Mouse (Mus musculus): ENCODE results near the gene Aspa. TPM values are rescaled to one million over a fixed set of nuclear protein-coding genes. Genes with fewer than 3 reads are reported as not detected.

Aspa gene
- polyA plus RNA-seq, 1 experiment from 2014 or later = 3.5 TPM

- WGBS (ENCODE audit: insufficient replicate concordance) = 42% methylated on average over 2 of the region's 2 CpGs
- ATAC-seq (ENCODE audit: insufficient read depth) = no peak
- no peak overlapping the region for H3K27ac ChIP-seq (replicated peaks)
Observed at GRCm38 (mm10) chr11:73303123-73303522, 26.3 kb downstream of the Aspa start.

GRCm38 (mm10) chr11:73289621-73290020 is 39.8 kb downstream of the Aspa start:
- H3K4me3 ChIP-seq (replicated peaks) = no peak overlapping the region
- H3K9me3 ChIP-seq (replicated peaks) = no peaks in the 10 kb centered on the region
- H3K4me2 ChIP-seq = no peak overlapping the region
- whole genome bisulfite sequencing (ENCODE audit: insufficient replicate concordance) = 51% methylated on average over 1 of the region's 1 CpGs
- H3K36me3 ChIP-seq (replicated peaks) = no peaks in the 10 kb centered on the region
- ATAC-seq (ENCODE audit: insufficient read depth) = no peak
- no peaks in the 10 kb centered on the region for H3K4me1 ChIP-seq (replicated peaks)
- no peaks in the 10 kb centered on the region for H3K27me3 ChIP-seq
- H3K9ac ChIP-seq = no peak overlapping the region
- no peak overlapping the region for H3K27ac ChIP-seq (replicated peaks)

More at GRCm38 (mm10) chr11:73303123-73303522, 26.3 kb downstream of the Aspa start:
- H3K4me1 ChIP-seq (replicated peaks) = no peaks in the 10 kb centered on the region
- no peak overlapping the region for H3K4me2 ChIP-seq
- no peak overlapping the region for H3K4me3 ChIP-seq (replicated peaks)
- H3K36me3 ChIP-seq (replicated peaks) = no peaks in the 10 kb centered on the region
- H3K9ac ChIP-seq = no peak overlapping the region
- H3K9me3 ChIP-seq (replicated peaks) = no peaks in the 10 kb centered on the region
- H3K27me3 ChIP-seq = no peaks in the 10 kb centered on the region

GRCm38 (mm10) chr11:73284351-73284750 is 45.0 kb downstream of the Aspa start:
- H3K9me3 ChIP-seq (replicated peaks) = no peaks in the 10 kb centered on the region
- no peaks in the 10 kb centered on the region for H3K4me1 ChIP-seq (replicated peaks)
- no peak overlapping the region for H3K27ac ChIP-seq (replicated peaks)
- no peaks in the 10 kb centered on the region for H3K27me3 ChIP-seq
- H3K9ac ChIP-seq = no peak overlapping the region
- H3K4me3 ChIP-seq (replicated peaks) = no peak overlapping the region
- H3K36me3 ChIP-seq (replicated peaks) = no peaks in the 10 kb centered on the region
- H3K4me2 ChIP-seq = no peak overlapping the region
- ATAC-seq (ENCODE audit: insufficient read depth) = no peak

DNA sequence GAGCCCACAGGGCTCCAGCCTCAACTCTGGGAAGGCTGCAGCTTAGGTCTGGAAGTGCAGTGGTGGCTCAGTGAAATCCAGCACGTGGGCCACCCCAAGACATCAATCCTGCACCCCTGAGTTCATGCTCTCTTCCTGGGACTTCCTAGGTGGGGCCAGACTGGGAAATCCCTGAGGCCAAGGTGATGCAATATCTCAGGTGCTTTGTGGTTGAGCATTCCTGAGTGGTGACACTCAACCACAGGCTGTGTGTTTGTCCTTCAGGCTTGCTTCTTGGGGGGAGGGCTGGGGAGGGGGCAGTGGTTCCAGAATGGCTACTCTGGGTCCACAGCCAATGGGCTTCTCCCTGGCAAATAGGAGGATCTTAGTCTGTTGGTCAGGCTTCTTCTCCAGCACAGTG is 45.5 kb downstream of the Aspa start:
- no peak overlapping the region for H3K4me3 ChIP-seq (replicated peaks)
- H3K4me2 ChIP-seq = no peak overlapping the region
- no peaks in the 10 kb centered on the region for H3K36me3 ChIP-seq (replicated peaks)
- H3K27ac ChIP-seq (replicated peaks) = no peak overlapping the region
- 42% methylated on average over 1 of the region's 1 CpGs for WGBS (ENCODE audit: insufficient replicate concordance)
- no peaks in the 10 kb centered on the region for H3K9me3 ChIP-seq (replicated peaks)
- no peak overlapping the region for H3K9ac ChIP-seq
- no peak for ATAC-seq (ENCODE audit: insufficient read depth)
- no peaks in the 10 kb centered on the region for H3K27me3 ChIP-seq
- no peaks in the 10 kb centered on the region for H3K4me1 ChIP-seq (replicated peaks)

GRCm38 (mm10) chr11:73283369-73283768 is 46.0 kb downstream of the Aspa start:
- Histone ChIP-seq H3K27me3 (no peaks in the 10 kb centered on the region), H3K4me1 (replicated peaks) (no peaks in the 10 kb centered on the region), H3K9ac (no peak overlapping the region), H3K4me3 (replicated peaks) (no peak overlapping the region), H3K9me3 (replicated peaks) (no peaks in the 10 kb centered on the region), H3K4me2 (no peak overlapping the region), H3K36me3 (replicated peaks) (no peaks in the 10 kb centered on the region), H3K27ac (replicated peaks) (no peak overlapping the region)
- no peak for ATAC-seq (ENCODE audit: insufficient read depth)
- WGBS (ENCODE audit: insufficient replicate concordance) = 55% methylated on average over 9 of the region's 9 CpGs

DNA sequence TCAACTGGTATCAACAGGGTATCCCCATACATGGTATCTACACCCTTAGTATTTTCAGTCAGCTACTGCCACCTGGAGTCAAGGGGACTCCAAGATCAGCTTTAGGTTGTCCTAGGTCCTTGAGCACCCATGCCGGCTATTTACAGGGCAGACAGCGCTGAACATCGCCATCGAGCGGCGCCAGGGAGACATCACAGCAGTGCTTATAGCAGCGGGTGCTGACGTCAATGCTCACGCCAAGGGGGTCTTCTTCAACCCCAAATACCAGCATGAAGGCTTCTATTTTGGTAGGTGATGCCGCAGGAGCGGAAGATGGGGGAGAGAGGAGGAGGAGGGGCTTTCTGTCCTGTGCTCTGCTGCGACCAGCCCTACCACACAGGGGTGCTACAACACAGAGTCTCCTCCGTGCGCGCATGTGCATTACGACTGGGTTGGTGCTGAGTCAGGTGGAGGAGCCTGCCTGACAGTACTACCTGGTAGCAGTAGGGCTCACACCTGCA is 47.8 kb downstream of the Aspa start:
- Histone ChIP-seq H3K9ac (no peak overlapping the region), H3K27me3 (no peaks in the 10 kb centered on the region), H3K4me2 (peak overlapping the region; percentile 49), H3K9me3 (replicated peaks) (no peaks in the 10 kb centered on the region), H3K27ac (replicated peaks) (no peak overlapping the region), H3K4me3 (replicated peaks) (no peak overlapping the region), H3K4me1 (replicated peaks) (no peaks in the 10 kb centered on the region), H3K36me3 (replicated peaks) (no peaks in the 10 kb centered on the region)
- ATAC-seq (ENCODE audit: insufficient read depth) = 0 out of 2 replicates have a peak, but pooled peaks have one; percentile 25
- WGBS (ENCODE audit: insufficient replicate concordance) = 2% methylated on average over 16 of the region's 16 CpGs

DNA sequence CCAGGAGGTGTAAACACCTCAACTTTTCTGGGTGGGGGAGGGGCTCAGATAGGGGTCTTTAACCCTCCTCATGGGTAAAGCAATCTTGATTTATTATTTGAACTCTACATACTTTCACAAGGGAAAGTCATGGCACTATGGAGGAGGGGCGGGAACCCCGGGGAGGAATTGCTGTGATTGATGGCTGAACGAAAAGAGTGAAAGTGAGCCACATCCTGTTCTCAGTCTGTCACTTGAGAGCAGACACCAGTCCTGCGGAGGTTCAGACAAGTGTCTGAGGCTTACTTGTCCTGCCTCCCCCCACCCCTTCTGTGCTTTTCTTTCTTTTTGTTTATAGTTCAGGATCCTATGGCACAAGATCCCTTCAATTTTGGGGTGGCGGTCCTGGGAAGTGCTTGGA is 48.7 kb downstream of the Aspa start:
- no peak overlapping the region for H3K4me3 ChIP-seq (replicated peaks)
- 26% methylated on average over 5 of the region's 5 CpGs for WGBS (ENCODE audit: insufficient replicate concordance)
- no peak overlapping the region for H3K27ac ChIP-seq (replicated peaks)
- no peaks in the 10 kb centered on the region for H3K9me3 ChIP-seq (replicated peaks)
- H3K27me3 ChIP-seq = no peaks in the 10 kb centered on the region
- H3K9ac ChIP-seq = no peak overlapping the region
- no peaks in the 10 kb centered on the region for H3K4me1 ChIP-seq (replicated peaks)
- no peaks in the 10 kb centered on the region for H3K36me3 ChIP-seq (replicated peaks)
- no peak for ATAC-seq (ENCODE audit: insufficient read depth)
- H3K4me2 ChIP-seq = no peak overlapping the region

- no peak overlapping the region for H3K4me2 ChIP-seq
- no peak overlapping the region for H3K4me3 ChIP-seq (replicated peaks)
- no peak overlapping the region for H3K9ac ChIP-seq
- no peaks in the 10 kb centered on the region for H3K36me3 ChIP-seq (replicated peaks)
- H3K4me1 ChIP-seq (replicated peaks) = no peaks in the 10 kb centered on the region
- WGBS (ENCODE audit: insufficient replicate concordance) = 27% methylated on average over 2 of the region's 2 CpGs
- no peak for ATAC-seq (ENCODE audit: insufficient read depth)
- no peak overlapping the region for H3K27ac ChIP-seq (replicated peaks)
- H3K27me3 ChIP-seq = no peaks in the 10 kb centered on the region
- H3K9me3 ChIP-seq (replicated peaks) = no peaks in the 10 kb centered on the region
Observed at GRCm38 (mm10) chr11:73274821-73275220, 54.6 kb downstream of the Aspa start.

DNA sequence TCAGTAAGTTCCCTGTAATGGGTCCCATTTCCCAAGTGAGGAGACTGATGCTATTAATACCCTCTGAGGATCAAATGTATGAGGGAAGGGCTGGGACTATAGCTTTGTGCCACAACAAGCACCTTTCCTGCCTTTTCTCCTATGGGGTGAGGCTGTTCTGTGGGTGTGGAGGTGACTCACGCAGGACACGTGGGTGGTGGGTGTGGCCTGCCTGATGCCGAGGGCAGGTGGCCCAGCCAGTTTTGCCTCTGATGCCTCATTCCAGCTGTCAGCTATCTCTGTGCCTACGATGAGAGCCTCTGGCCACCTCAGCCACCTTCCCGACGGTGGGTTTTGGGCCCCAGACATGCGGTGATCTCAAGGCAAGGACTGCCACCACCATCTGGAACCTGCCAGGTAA is 62.1 kb downstream of the Aspa start, which contains the start of gene Trpv3:
TSS of gene Trpv3 (plus strand) at position 122 of the 400 bp plus-strand sequence.
- Histone ChIP-seq H3K36me3 (replicated peaks) (no peaks in the 10 kb centered on the region), H3K4me3 (replicated peaks) (no peak within 1 kb of the TSS), H3K27ac (replicated peaks) (no peak within 1 kb of the TSS), H3K4me1 (replicated peaks) (no peaks in the 10 kb centered on the region), H3K27me3 (no peaks in the 10 kb centered on the region), H3K9ac (no peak within 1 kb of the TSS), H3K4me2 (no peak within 1 kb of the TSS), H3K9me3 (replicated peaks) (no peaks in the 10 kb centered on the region)
- ATAC-seq (ENCODE audit: insufficient read depth) = no peak
- WGBS (ENCODE audit: insufficient replicate concordance) = 75% methylated on average over 7 of the region's 7 CpGs

DNA sequence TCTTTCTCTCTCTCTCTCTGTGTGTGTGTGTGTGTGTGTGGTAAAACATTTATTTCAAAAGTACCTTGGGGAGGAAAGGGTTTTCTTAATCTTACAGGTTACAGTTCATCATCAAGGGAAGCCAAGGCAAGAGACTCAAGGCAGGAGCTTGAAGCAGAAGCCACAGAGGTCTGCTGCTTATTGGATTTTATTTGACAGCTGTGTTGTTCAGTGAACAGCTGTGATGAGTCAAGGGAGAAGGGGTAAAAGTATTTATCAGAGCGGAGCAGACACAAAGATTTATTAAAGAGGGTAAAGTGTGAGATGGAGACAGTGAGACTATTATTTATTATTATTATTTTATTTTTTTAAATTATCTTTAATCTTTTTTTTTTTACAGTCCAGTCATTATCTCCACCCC is 68.0 kb downstream of the Aspa start:
- H3K36me3 ChIP-seq (replicated peaks) = no peaks in the 10 kb centered on the region
- no peak overlapping the region for H3K27ac ChIP-seq (replicated peaks)
- no peaks in the 10 kb centered on the region for H3K9me3 ChIP-seq (replicated peaks)
- no peaks in the 10 kb centered on the region for H3K4me1 ChIP-seq (replicated peaks)
- 82% methylated on average over 1 of the region's 1 CpGs for WGBS (ENCODE audit: insufficient replicate concordance)
- no peaks in the 10 kb centered on the region for H3K27me3 ChIP-seq
- H3K4me2 ChIP-seq = no peak overlapping the region
- H3K4me3 ChIP-seq (replicated peaks) = no peak overlapping the region
- no peak for ATAC-seq (ENCODE audit: insufficient read depth)
- no peak overlapping the region for H3K9ac ChIP-seq

DNA sequence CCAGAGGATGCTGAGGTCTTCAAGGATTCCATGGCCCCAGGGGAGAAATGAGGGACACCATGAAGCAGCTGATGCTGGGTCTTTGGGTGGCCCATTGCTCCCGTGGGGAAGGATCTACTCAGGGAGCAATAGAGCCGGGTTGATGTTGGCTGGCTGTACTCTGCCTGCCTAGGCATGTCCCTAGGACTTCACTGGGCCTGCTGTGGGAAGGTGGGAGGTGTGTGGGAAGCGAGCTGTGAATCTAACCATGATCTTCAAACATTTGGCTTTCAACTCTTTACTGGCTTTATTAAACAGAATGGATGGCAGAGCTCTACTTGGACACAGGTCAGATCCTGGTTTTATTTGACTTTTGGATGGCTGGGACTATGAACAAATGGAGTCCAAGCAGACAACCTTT is 68.9 kb downstream of the Aspa start:
- 38% methylated on average over 3 of the region's 3 CpGs for WGBS (ENCODE audit: insufficient replicate concordance)
- no peaks in the 10 kb centered on the region for H3K36me3 ChIP-seq (replicated peaks)
- H3K27me3 ChIP-seq = no peaks in the 10 kb centered on the region
- no peak overlapping the region for H3K27ac ChIP-seq (replicated peaks)
- no peaks in the 10 kb centered on the region for H3K9me3 ChIP-seq (replicated peaks)
- H3K9ac ChIP-seq = no peak overlapping the region
- no peaks in the 10 kb centered on the region for H3K4me1 ChIP-seq (replicated peaks)
- ATAC-seq (ENCODE audit: insufficient read depth) = no peak
- H3K4me3 ChIP-seq (replicated peaks) = no peak overlapping the region
- H3K4me2 ChIP-seq = no peak overlapping the region

GRCm38 (mm10) chr11:73258664-73259063 is 70.7 kb downstream of the Aspa start:
- H3K4me3 ChIP-seq (replicated peaks) = no peak overlapping the region
- no peaks in the 10 kb centered on the region for H3K27me3 ChIP-seq
- H3K9me3 ChIP-seq (replicated peaks) = no peaks in the 10 kb centered on the region
- no peak overlapping the region for H3K4me2 ChIP-seq
- H3K36me3 ChIP-seq (replicated peaks) = no peaks in the 10 kb centered on the region
- no peaks in the 10 kb centered on the region for H3K4me1 ChIP-seq (replicated peaks)
- no peak for ATAC-seq (ENCODE audit: insufficient read depth)
- no peak overlapping the region for H3K27ac ChIP-seq (replicated peaks)
- H3K9ac ChIP-seq = no peak overlapping the region
